Mouse (Mus musculus) skeletal muscle tissue, postnatal 0 days (tissue): Measurements from ENCODE around the gene Oas3. TPM values are rescaled to one million over a fixed set of nuclear protein-coding genes. Genes with fewer than 3 reads are reported as not detected.

ENCODE experiments used
- polyA plus RNA-seq: library from polyadenylated mRNA; unstranded; fragments of >200 nt; fragmentation: Nextera tagmentation; extraction: Ambion mirVana; gene quantifications from 2 replicates; pipeline ENCODE4 v1.2.1, GENCODE M21; 2015

Gene Oas3
- polyA plus RNA-seq = 0.14 and 0.37 TPM in 2 replicates

DNA sequence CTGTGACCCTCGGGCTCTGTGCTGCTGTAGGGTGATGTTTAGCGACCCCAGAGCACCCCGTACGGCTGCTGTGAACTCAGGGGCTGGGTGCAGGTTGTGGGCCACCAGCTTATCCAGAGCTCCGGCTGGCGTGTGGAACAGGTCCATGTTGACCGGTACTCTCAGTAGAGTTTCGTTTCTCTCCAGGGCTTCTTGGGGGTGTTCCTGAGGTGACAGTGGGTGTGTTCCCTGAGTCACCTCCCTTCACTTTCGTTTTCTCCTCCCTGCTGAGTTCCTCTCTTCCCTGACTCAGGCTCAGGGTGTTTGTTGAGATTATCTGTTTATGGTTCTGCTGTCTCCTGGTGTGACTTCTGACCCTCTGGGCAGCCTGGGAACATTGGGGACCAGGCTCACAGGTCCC, at the start of gene Oas3:
Gene Oas3, minus strand, starts transcription at position 184 of the 400 bp plus-strand sequence.

DNA sequence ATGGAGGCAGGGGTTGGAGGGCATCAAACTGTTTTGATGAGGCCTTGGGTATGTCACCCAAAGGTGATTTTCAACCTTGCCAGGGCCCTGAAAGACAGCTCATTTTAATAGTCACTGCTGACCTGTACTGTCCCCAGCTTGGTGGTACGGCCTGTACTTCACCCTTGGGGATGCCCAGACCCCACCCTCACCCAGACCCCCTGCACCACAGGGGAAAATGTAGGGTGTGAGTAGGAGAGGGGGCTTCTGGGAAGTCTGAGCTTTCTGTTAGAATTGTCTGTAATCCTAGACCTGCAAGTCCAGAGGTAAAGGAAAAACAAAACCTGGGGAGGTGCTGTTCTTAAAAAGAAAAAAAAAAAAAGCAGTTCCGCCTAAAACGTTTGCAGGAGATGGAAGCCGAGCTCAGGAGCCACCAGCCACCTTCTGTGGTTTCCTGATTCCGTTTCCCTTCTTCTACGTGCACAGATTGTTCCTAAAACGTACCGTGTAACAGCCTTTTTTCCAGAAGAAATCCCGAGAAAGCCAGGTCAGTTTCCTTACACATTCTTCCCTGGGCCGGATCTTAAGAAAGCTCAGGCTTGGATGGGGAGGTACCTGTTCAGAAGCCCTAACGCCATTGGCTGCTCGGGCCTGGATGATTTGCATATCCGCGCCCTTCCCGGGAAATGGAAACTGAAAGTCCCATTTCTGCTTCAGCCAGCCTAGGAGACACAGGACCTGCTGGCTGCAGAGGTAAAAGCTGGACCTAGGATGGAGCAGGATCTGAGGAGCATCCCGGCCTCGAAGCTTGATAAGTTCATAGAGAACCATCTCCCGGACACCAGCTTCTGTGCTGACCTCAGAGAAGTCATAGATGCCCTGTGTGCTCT, 34.7 kb upstream of the Oas3 start, which contains the start of gene Oas1c:
Gene Oas1c, minus strand, starts transcription at position 564 of the 869 bp plus-strand sequence.

DNA sequence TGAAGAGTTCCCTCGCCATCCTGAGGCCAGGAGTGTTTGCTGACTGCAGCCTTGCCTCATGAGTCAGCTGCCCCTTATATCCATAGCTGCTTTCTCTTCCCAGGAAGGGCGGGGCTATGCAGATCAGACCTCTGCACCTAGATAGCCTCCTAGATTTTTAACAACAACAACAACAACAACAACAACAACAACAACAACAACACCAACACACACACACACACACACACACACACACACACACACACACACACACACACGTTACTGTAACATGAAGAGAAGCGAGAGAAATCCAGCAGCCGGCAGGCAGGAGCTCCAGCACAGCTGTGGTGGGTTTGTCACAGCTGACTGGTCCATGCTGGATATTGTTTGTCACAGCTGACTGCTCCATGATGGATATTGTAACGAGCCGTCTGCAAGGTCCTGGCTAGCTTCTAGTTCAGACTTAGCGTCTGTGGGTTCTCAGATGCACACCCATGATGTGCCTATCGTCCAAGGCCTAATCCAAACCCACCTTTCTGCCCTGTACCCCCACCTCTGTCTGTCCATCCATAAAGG, 18.1 kb upstream of the Oas3 start, which contains the start of gene Oas1e:
Gene Oas1e, minus strand, starts transcription at position 51 of the 555 bp plus-strand sequence.

DNA sequence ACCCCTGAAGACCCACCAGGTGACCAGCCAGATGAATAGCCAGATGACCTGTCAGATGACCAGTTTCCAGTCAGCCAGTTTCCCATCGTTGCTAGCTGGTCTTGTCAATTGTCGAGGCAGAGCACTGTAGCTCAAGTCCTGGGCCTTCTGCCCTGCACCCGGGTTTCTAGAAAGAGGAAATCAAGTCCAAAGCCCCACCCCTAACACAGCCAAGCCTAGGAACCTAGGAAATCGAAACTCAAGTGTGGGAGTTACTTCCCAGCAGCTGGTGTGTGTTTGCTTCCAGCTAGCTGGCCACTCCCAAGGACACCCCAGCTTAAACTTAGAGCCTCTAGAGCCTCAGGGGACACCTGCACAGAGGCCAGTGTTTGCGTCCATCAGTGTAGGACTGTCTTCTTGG, 27.8 kb downstream of the Oas3 start, which contains the start of gene Oas2:
Gene Oas2, minus strand, starts transcription at position 166 of the 400 bp plus-strand sequence.

DNA sequence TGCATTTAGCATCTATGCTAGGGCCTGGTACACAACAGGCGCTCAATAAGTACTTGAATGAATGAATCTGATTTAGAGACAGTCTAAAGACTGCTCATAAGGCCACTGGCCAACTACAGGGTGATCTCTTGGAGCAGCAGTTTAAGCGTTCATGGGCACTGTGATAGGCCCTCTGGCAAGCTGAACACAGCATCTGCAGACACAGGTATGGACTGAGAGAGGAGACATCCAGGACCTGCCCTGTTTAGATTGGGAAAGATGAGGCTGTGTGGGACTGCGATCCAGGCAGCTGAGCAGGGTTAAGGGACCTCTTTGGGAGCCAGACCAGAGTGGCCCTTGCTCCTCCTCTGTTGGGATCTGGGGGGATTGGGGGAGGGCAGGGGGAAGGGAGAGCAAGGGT, 65.6 kb downstream of the Oas3 start, which contains the start of gene Dtx1:
Gene Dtx1, minus strand, starts transcription at position 101 of the 400 bp plus-strand sequence.

Other genes starting within 250 kb of the Oas3 start
- 22.4 and 22.6 TPM in 2 replicates for gene Tpcn1, start 189.0 kb downstream of the Oas3 start, polyA plus RNA-seq
- 0.11 and 0.17 TPM in 2 replicates for gene Iqcd, start 188.6 kb downstream of the Oas3 start, polyA plus RNA-seq
- gene Rita1, start 165.1 kb downstream of the Oas3 start, polyA plus RNA-seq = 5.2 and 7.4 TPM in 2 replicates
- gene Ddx54, start 164.9 kb downstream of the Oas3 start, polyA plus RNA-seq = 15.5 and 16.5 TPM in 2 replicates
- gene Cfap73, start 143.4 kb downstream of the Oas3 start, polyA plus RNA-seq = not detected in 2 replicates
- gene Rasal1, start 128.8 kb downstream of the Oas3 start, polyA plus RNA-seq = 0.22 TPM in 2 replicates
- gene Dtx1, start 65.7 kb downstream of the Oas3 start, polyA plus RNA-seq = 0.62 and 0.68 TPM in 2 replicates
- 0.94 and 1.2 TPM in 2 replicates for gene Oas2, start 27.8 kb downstream of the Oas3 start, polyA plus RNA-seq
- 0.08 and 0.23 TPM in 2 replicates for gene Oas1e, start 17.9 kb upstream of the Oas3 start, polyA plus RNA-seq
- gene Oas1c, start 34.9 kb upstream of the Oas3 start, polyA plus RNA-seq = 0.28 and 0.45 TPM in 2 replicates
- gene Oas1f, start 69.7 kb upstream of the Oas3 start, polyA plus RNA-seq = 0.74 TPM in 1 of 2 replicates, not detected in the other
- gene Oas1h, start 83.8 kb upstream of the Oas3 start, polyA plus RNA-seq = not detected in 2 replicates
- gene Oas1g, start 110.0 kb upstream of the Oas3 start, polyA plus RNA-seq = 0.64 and 0.87 TPM in 2 replicates
- 3.6 and 4.4 TPM in 2 replicates for gene Oas1a, start 129.9 kb upstream of the Oas3 start, polyA plus RNA-seq
- not detected in 2 replicates for gene Oas1d, start 136.9 kb upstream of the Oas3 start, polyA plus RNA-seq
- 0.02 TPM in 1 of 2 replicates, not detected in the other for gene Rph3a, start 232.4 kb upstream of the Oas3 start, polyA plus RNA-seq